Mouse (Mus musculus) liver, adult 2 months (tissue): ENCODE measurements around the gene Aim2. TPM values are rescaled to one million over a fixed set of nuclear protein-coding genes. Genes with fewer than 3 reads are reported as not detected.

Experiments
- DNase-seq: peaks from one replicate; pipeline ENCODE4 v3.0.0-alpha.2; 2011; ENCODE audit warnings: low read depth, low spot score; ENCODE audit errors: extremely low read depth
- H3K27ac ChIP-seq: fragments of 200-500 bp; replicated peaks from 2 replicates; pipeline ENCODE4 v1.5.1; 2012; ENCODE audit warnings: low read depth, mild to moderate bottlenecking, control low read depth, inconsistent platforms, low read length; ENCODE audit not compliant: insufficient read depth
- H3K27me3 ChIP-seq: fragments of 200-500 bp; 2 replicates; pipeline ENCODE4 v1.6.1; 2012; ENCODE audit warnings: mild to moderate bottlenecking, moderate library complexity, low read length, inconsistent platforms; ENCODE audit not compliant: control insufficient read depth, insufficient read depth
- H3K36me3 ChIP-seq: fragments of 200-500 bp; 2 replicates; pipeline ENCODE4 v1.6.1; 2012; ENCODE audit warnings: low read length, inconsistent platforms; ENCODE audit not compliant: control insufficient read depth, insufficient read depth
- H3K4me1 ChIP-seq: fragments of 200-500 bp; 2 replicates; pipeline ENCODE4 v1.6.1; 2011; ENCODE audit warnings: low read length; ENCODE audit not compliant: control insufficient read depth, insufficient read depth
- H3K4me3 ChIP-seq: fragments of 200-500 bp; 2 replicates; pipeline ENCODE4 v1.5.1; 2011; ENCODE audit warnings: low read depth, mild to moderate bottlenecking, control low read depth, low read length, moderate library complexity; ENCODE audit not compliant: insufficient read depth
- H3K79me2 ChIP-seq: fragments of 200-500 bp; 2 replicates; pipeline ENCODE4 v1.6.1; 2012; ENCODE audit warnings: inconsistent platforms, mild to moderate bottlenecking, low read length, moderate library complexity; ENCODE audit not compliant: control insufficient read depth, insufficient read depth
- H3K9ac ChIP-seq: fragments of 200-500 bp; 2 replicates; pipeline ENCODE4 v1.6.1; 2012; ENCODE audit warnings: low read depth, mild to moderate bottlenecking, control low read depth, inconsistent platforms, low read length
- CTCF ChIP-seq: fragments of 200-500 bp; IDR thresholded peaks from 2 replicates; pipeline ENCODE4 v1.5.1; 2011; ENCODE audit warnings: low read depth, low read length, control low read depth
- POLR2A ChIP-seq: fragments of 200-500 bp; IDR thresholded peaks from 2 replicates; pipeline ENCODE4 v1.6.1; 2011; ENCODE audit warnings: low read length, control low read depth; ENCODE audit not compliant: insufficient read depth; ENCODE audit errors: extremely low read depth
- WGBS: fragments of 180-500 bp; shearing (Covaris S2); methylation state at CpG from one replicate; pipeline ENCODE4 v1.1.7; 2018; 5-methylcytosine and 5-hydroxymethylcytosine counted together
- polyA plus RNA-seq: library from polyadenylated mRNA; depleted of rRNA; stranded (reverse); fragments of >200 nt; gene quantifications from 2 replicates; pipeline ENCODE4 v1.2.3, GENCODE M21; 2012
- total RNA-seq: library from RNA; depleted of rRNA; stranded (reverse); fragments of >200 nt; gene quantifications from 2 replicates; pipeline ENCODE4 v1.2.3, GENCODE M21; 2014

The Aim2 gene
- total and polyA plus RNA-seq, 2 experiments = 0.44 to 3.0 TPM

- Histone ChIP-seq H3K27ac (no peak overlapping the region), H3K4me3 (no peak overlapping the region), H3K36me3 (no peaks in the 10 kb centered on the region), H3K4me1 (no peaks in the 10 kb centered on the region), H3K27me3 (no peaks in the 10 kb centered on the region; the same call in 1 of the 2 replicates), H3K9ac (no peak overlapping the region), H3K79me2 (no peaks in the 10 kb centered on the region)
- TF ChIP-seq CTCF (peak; percentile 74), POLR2A (no peak)
- WGBS = 10% methylated on average over 2 of the region's 2 CpGs
- peak; percentile 25 for DNase-seq
Measured at GRCm38 (mm10) chr1:173339543-173339942, 11.1 kb upstream of the Aim2 start.

DNA sequence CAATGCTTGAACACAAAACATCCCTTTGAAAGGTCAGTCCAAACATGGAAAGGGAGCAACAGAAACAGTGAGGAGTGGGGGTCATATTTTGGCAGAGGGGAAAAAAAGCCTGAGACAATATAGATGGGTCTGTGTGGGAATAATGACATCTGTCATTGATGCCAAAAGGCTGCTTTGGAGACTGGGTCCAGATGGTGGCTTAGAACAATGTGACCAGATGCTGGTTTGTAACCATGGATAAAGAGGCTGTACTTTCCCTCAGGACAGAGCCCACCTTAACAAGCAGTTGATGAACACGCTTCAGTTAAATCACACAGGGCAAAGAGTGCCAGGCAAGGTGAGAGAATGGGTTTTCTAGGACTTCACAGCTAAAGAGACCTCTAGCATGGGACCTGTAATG lies 8.3 kb upstream of the Aim2 start:
- WGBS = 78% methylated on average over 1 of the region's 1 CpGs
- H3K27ac ChIP-seq = no peak overlapping the region
- H3K4me1 ChIP-seq = no peaks in the 10 kb centered on the region
- no peaks in the 10 kb centered on the region for H3K36me3 ChIP-seq
- H3K4me3 ChIP-seq = no peak overlapping the region
- peaks cover 3% of the 10 kb centered on the region; the same call in 1 of the 2 replicates for H3K27me3 ChIP-seq
- H3K79me2 ChIP-seq = no peaks in the 10 kb centered on the region
- no peak for DNase-seq
- TF ChIP-seq CTCF = no peak
- no peak for TF ChIP-seq POLR2A
- H3K9ac ChIP-seq = no peak overlapping the region

DNA sequence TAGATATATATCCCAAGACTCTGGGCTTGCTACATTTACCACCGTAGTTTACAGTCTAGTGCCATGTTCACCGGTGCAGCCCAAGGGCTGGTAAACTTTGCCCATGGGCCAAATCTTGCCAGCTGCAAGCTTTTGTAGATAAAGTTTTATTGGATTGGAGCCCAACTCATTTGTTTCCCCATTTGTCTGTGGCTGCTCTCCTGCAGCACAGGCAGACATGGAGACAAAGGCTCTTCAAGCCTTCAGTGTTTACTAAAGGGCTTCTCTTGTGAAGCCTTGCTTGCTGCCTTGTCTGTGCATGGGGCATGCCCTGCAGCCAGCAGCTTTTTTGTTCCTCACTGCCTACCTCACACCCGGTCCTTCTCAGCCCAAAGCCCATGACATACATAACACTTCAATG lies 6.7 kb upstream of the Aim2 start:
- WGBS = 56% methylated on average over 3 of the region's 3 CpGs
- H3K27ac ChIP-seq = no peak overlapping the region
- H3K4me3 ChIP-seq = no peak overlapping the region
- H3K9ac ChIP-seq = no peak overlapping the region
- no peak for TF ChIP-seq CTCF
- no peak for TF ChIP-seq POLR2A
- no peak for DNase-seq
- no peaks in the 10 kb centered on the region for H3K79me2 ChIP-seq
- H3K4me1 ChIP-seq = no peaks in the 10 kb centered on the region
- no peaks in the 10 kb centered on the region for H3K36me3 ChIP-seq
- H3K27me3 ChIP-seq = peaks cover 5% of the 10 kb centered on the region; the same call in 1 of the 2 replicates

DNA sequence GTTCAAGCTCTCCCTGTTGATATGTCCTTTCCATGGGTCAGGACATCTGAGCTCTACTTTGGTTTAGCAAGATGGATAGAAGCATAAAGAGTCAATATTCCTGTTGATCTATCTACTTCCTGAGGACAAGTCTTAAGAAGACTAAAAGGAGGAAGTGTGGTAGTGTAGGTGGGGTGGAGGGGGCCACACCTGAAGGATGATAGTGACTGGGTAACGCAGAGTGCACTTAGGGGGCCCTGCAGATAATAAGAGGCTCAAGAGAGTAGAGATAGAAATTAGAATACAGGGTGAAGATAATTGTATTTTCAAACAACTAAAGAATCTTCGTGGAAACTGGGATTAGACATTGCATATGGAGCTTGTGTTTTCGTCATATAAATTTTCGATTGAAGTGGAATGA lies 5.6 kb upstream of the Aim2 start:
- Histone ChIP-seq H3K9ac (no peak overlapping the region), H3K36me3 (no peaks in the 10 kb centered on the region), H3K79me2 (no peaks in the 10 kb centered on the region), H3K4me1 (no peaks in the 10 kb centered on the region), H3K27me3 (peaks cover 5% of the 10 kb centered on the region; the same call in 1 of the 2 replicates), H3K4me3 (no peak overlapping the region), H3K27ac (no peak overlapping the region)
- 84% methylated on average over 4 of the region's 4 CpGs for WGBS
- TF ChIP-seq POLR2A (no peak), CTCF (no peak)
- DNase-seq = no peak

GRCm38 (mm10) chr1:173348527-173348926 lies 2.2 kb upstream of the Aim2 start:
- peaks cover 5% of the 10 kb centered on the region; the same call in 1 of the 2 replicates for H3K27me3 ChIP-seq
- H3K4me3 ChIP-seq = no peak overlapping the region
- no peak for DNase-seq
- WGBS = 34% methylated on average over 1 of the region's 1 CpGs
- H3K4me1 ChIP-seq = no peaks in the 10 kb centered on the region
- no peak overlapping the region for H3K27ac ChIP-seq
- H3K36me3 ChIP-seq = no peaks in the 10 kb centered on the region
- TF ChIP-seq POLR2A (no peak), CTCF (no peak)
- no peak overlapping the region for H3K9ac ChIP-seq
- no peaks in the 10 kb centered on the region for H3K79me2 ChIP-seq

- TF ChIP-seq POLR2A = no peak
- no peak for TF ChIP-seq CTCF
- DNase-seq = no peak
- H3K36me3 ChIP-seq = no peaks in the 10 kb centered on the region
- no peaks in the 10 kb centered on the region for H3K79me2 ChIP-seq
- no peak overlapping the region for H3K9ac ChIP-seq
- H3K4me1 ChIP-seq = no peaks in the 10 kb centered on the region
- H3K4me3 ChIP-seq = no peak overlapping the region
- peaks cover 5% of the 10 kb centered on the region; the same call in 1 of the 2 replicates for H3K27me3 ChIP-seq
- H3K27ac ChIP-seq = no peak overlapping the region
- WGBS = 61% methylated on average over 5 of the region's 5 CpGs
Measured at GRCm38 (mm10) chr1:173349192-173349591, 1.5 kb upstream of the Aim2 start.
